Mouse (Mus musculus) kidney, postnatal 10 days (tissue): ENCODE measurements at regions not wholly inside any gene's neighbourhood (a gene's known extent, or its start where the extent isn't known, plus 50 kb on each side); places are given as distances from the start of the nearest gene placed in this dataset.
A peak's percentile ranks its signal among the peaks of the same experiment; 100 is the strongest.

ENCODE experiments used
- DNase-seq: peaks from one replicate; pipeline ENCODE4 v3.0.0; 2021; ENCODE audit warnings: mixed read lengths

GRCm38 (mm10) chr12:74518032-74518431, 201.8 kb upstream of the Gm11042 start:
- DNase-seq = no peak

GRCm38 (mm10) chr12:74516527-74516926, 200.3 kb upstream of the Gm11042 start:
- peak; percentile 16 for DNase-seq

GRCm38 (mm10) chr12:74502791-74503190, 186.6 kb upstream of the Gm11042 start:
- DNase-seq = no peak

GRCm38 (mm10) chr12:74477619-74478018, 161.4 kb upstream of the Gm11042 start:
- no peak for DNase-seq

GRCm38 (mm10) chr12:74474741-74475140, 158.5 kb upstream of the Gm11042 start:
- DNase-seq = no peak

GRCm38 (mm10) chr12:74458521-74458920, 142.3 kb upstream of the Gm11042 start:
- no peak for DNase-seq

- no peak for DNase-seq
These were observed 136.3 kb upstream of the Gm11042 start for GRCm38 (mm10) chr12:74452375-74453090.

GRCm38 (mm10) chr12:74448248-74448647, 132.1 kb upstream of the Gm11042 start:
- no peak for DNase-seq

DNA sequence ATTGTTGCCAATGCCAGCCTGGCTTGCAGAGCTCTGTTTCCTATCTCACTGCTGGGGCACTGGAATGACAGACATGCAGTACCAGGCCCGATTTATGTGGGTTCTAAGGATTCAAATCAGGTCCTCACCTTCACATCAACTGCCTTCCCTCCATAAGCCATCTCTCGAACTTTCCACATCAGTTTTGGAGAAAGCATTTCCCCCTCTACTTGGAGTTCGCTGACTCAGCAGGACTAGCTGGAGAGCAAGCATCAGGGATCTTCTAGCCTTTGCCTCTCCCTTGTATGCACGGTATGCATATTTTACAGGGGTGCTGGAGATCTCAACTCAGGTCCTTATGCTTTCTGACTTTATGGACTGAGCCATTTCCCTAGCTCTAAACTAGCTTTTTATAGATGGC, 118.7 kb upstream of the Gm11042 start:
- no peak for DNase-seq

DNA sequence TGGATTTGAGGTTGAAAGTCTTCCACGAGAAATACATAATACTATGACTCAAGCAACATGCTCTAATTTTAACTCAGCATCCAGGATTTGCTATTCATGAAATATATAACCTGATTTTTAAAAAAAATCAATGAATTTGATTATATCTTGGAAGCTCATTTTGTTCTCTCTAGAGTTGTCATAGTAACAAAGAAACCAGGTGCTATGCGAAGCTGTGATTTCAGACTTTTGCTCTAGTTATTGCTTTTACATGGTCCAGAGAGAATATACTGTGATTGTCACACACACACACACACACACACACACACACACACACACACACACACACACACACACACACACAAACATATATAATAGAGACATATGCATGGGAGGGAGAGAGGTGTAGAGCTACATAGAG, 98.5 kb upstream of the Gm11042 start:
- DNase-seq = no peak

DNA sequence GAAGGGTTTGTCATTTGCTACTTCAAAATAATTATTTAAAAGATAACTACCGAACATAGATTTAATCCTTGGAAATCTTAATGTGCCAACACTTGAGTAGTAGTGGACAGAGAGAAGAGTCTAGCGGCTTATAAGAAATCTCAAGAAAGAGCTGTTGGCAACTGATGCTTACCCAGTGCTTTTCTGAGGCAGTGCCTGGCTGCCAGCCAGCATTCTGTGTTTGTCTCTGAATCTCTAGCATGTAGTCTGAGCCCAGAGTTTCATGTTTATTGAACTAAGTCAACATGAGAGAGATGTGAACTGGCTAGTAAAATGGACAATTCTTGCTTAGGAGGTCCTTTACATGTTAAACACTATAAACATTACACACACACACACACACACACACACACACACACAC, 94.3 kb upstream of the Gm11042 start:
- peak; percentile 14 for DNase-seq

DNA sequence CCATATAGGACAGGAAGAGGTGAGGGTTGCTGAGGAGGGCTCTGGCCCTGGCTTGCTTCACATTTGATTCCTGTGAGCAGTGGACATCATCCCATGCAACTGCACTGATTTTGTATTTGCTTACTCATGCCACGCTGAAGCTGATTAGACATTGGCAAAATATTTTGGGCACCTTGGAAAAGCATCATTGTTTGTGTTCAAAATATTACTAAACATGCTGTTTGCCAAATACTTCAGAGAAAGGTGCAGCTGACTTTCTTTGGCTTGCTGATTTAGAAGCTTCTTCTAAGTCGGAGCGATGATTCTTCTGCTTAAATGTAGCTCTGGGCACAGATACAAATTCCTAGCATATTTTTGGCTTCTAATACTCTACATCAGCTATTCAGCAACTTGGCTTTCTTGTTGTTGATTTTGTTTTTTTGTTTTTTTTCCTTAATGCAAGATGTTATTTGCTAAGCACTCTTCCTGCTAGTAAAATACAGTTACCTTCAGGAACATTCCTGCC, 91.4 kb upstream of the Gm11042 start:
- no peak for DNase-seq

DNA sequence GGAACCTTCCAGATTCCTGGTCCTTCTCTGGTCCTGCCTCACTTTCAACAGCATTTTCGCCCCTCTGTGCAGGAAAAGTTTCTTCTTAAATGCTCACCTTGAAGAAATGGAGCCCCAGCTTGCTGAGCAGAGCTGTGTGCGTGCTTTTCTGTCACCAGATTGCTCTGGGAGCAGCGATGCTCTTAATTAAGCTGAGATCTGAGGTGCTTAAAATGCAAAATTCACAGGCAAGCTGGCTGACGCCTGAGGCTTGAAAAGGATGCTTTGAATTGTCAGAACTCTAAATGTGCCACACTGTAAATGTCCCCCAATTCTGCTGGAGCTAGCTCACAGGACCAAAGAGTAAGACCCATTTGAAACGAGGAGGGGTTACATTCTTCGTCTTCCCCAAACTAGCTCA, 73.6 kb upstream of the Gm11042 start:
- DNase-seq = no peak
